Mouse (Mus musculus) c-Kit-negative CD71-positive TER-119-positive erythroid progenitor cells, embryonic 14.5 days (primary cell): ENCODE results near the gene Gstm5.
A peak's percentile ranks its signal among the peaks of the same experiment; 100 is the strongest.
"Not testable (repeated sequence)": the region's sequence is repeated elsewhere in the genome, so short reads cannot be mapped to it uniquely, and the experiment has no call there.

Experiments
- DNase-seq: peaks from one replicate; pipeline ENCODE4 v3.0.0-alpha.2; 2013; ENCODE audit warnings: low read depth, low spot score

Gstm5 gene

DNA sequence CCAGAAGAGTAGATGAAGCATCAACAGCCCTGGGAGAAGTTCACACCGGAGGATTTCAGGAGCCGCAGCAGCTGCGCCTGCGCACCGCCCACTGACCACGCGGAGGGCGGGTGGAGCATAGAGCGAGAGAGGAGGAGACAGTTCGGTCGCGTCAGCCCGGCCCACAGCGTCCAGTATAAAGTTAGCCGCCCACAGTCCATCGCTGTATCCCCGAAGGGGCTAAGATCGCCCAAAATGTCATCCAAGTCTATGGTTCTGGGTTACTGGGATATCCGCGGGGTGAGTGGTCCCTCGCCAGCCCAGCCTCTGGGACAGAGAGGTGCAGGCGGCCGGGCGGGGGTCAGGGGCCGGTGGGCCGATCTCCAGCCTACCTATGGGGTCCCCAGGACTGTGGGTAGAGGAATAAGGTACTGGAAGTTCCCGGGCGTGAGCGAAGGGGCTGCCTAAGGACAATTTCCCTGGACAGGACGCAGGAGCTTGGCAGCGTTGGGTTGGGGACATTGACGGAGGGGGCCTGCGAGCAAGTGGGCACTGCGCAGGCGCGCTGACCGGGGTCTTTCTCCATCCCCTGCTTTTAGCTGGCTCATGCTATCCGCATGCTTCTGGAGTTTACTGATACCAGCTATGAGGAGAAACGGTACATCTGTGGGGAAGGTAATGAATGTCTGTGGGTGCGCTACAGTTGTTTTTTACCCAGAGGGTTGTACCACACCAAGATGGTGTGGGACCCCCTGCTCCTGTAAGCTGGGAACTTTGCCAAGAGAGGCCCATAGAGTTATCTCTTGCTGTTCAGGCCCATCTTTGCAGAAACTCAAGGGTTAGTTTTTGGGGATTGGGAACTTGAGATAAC, at the start of gene Gstm5:
Gene Gstm5 (plus strand): TSS at position 102 of the 850 bp plus-strand sequence.
- peak; percentile 59 for DNase-seq

DNA sequence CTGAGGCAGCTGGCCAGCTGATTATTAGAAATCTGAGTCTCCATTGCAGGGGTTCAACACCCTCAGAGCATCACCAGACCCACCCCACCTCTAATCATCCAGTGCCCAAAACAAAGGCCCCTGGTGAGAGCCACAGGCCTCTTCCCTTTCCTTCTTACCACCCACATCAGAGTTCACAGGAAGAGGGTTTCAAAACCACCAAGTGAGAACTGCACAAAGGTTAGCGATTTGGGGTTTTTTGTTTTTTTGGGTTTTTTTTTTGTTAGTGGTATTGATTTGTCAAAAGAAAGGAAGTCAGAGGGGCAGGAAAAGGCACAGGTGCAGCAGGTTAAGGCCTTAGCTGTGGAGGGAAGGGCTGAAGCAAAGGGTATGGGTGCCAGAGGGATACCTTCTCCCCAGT, 49.4 kb upstream of the Gstm5 start:
- no peak for DNase-seq

DNA sequence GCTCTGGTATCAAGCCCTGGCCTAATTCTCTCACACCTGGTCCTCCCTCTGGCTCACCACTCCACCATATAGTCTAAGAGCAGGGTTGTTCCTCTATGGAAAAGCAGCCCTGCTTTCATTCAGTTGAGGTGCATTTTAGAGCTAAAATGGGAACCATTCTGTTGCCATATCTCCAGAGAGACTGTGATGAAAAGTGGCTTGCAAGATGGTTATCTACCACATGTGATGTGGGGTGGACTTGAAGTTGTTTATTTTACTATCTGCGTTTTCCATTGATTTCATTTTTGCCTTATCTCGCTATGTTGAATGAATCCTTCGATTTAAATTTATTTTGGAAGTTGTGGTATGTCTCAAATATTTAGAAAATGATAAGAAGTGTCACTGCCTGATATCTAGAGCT, 48.8 kb upstream of the Gstm5 start:
- DNase-seq: no peak

DNA sequence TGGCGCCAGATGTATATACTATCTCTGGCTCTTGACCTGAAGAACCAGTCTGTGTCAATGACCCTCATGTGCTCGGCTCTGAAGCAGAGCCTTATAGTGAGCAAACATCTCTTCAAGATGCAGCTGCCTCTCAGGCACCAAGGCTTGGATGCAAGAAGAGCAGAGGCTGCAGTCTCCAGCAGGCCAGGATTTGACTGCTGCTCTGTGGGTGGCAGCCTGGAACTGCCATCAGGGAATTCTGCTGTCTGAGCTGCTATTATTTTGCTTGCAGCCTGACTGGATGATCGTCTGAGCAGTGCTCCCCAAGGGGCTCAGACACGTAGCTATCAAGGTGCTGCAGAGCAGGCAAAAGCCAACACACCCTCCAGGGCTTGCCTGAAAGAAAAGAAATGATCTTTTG, 47.5 kb upstream of the Gstm5 start:
- no peak for DNase-seq

DNA sequence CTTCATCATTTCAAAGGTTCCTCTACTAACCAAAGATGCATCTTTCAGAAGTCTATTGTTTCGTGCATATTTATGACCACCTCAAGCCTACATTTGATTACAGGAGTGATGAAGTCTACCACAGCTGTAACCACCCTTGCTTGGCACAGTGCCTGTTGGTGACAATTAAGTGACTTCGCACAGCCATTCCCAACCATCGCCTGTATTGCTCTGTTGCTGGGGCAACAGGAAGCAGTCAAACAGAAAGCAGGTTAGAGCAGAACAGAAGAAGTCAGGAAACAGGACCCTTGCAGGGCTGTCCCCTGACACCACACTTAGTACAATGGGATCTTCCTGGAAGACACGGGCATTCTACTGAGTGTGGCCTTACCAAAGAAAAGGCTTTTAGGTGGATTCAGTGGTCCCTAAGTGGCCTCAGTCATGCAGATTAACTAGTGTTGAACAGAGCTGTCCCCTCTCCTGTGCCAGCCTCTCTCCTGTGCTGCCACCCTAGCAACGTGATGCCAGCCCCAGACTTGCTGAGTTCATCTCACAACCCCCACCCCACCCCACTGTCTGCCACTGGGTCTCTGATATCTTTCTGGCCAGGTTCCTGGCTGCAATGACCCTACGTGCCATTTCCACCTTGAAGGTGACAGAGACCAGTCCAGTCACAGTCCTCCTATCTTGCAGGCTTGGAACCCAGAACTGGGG, 46.5 kb upstream of the Gstm5 start:
- no peak for DNase-seq

DNA sequence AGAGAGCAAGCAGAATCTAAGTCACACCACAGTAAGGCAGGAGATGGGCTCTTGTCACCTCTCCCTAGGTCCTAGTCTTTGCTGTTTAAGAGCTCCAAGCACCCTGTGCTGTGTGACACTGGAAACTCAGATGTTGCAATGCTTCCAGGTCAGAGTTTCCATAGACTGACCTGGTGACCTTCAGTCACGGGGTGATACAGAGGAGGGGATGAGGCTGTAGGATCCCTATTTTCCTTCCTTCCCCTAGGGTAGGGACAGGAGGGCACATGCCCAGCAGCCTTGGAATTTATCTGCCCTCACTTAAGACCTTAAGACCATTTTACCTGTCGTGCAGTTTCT, 46.0 kb upstream of the Gstm5 start:
- DNase-seq: no peak

DNA sequence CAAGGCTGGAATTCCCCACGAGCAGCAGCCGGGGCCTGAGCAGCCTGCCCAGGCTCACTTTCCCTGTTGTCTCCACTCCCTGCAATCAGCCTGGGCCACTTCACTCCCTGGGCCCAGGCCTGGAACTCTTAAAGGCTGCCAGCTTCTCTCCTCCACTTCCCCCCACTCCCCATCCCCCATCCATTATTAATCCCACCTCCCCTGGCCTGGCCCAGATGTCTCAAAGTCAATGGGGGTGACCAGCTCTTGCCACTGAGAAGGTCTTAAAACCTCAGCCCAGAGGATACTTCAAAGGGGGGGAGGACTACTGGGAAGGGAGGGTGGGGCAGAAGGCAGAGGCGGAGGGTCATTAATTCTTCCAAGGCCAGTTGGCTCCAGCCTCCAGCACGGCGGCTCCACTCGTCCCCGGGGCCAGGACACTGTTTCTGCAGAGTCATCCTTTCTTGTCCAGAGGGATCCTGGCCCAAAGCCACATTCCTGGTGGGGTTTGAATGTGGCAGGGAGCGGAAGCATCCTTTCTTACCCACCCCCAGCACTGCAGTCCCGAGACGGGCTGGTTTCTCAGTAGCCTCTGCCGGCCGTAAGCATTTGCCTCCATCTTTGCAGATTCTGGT, 45.1 kb upstream of the Gstm5 start:
- no peak for DNase-seq

DNA sequence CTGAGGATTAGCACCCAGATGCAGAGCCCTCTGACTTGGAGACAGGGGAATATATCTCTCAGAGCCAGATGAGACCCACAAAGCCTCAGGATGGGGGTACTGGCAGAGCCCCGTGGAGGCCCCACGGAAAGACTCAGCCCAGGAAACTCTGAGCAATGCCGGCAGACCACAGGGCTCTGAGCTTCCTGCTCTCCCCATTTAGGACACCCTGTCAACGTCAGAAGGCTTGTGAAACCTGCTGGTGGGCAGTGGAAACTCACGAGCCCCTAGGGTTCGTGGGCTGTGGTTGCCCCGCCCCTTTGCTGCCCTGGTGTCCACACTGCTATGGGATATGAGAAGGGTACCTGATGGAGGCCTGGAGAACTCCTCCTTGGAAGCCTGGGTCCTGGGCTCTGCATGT, 42.8 kb upstream of the Gstm5 start:
- DNase-seq: no peak

DNA sequence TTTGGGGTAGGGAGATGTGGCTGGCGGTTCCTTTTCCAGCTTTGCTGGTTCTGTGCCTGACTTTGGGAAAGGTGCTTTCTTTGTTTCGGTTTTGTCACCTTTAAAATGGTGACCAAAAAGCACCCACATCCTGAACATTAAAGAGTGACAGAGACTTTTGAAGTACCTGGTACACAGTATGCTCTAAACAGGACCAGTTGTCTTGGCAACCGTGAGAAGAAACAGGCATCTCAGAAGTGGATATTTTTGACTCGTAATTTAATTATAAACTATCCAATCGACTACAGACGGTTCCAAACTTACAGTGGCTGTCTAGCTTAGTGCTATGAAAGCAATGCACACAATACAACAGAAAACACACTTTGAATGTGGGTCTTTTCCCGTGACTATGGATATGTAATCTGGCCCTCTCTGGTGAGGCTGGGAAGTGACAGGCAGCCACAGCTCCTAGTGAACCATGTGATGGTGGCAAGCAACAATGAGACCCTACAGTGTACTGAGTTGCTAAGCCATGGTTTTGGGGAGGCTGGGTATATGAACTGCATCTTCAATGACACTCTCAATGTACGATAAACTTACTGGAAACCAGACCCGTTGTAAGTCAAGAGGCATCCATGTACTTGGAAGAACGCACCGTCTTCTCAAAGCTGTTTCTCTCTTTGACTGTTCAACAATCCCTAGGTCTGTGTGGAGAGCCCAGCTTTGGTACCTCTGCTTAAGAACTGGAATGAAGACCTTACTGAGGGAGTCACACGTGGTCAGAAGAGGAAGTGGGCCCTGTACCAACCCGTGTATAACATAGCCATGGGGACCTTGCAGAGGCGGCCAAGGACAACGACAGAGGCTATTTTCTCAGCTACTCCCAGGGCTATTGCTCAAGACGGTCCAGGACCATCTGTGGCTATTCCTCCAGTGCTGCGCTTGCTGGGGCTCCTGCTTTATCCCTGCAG, 42.1 kb upstream of the Gstm5 start:
- no peak for DNase-seq

DNA sequence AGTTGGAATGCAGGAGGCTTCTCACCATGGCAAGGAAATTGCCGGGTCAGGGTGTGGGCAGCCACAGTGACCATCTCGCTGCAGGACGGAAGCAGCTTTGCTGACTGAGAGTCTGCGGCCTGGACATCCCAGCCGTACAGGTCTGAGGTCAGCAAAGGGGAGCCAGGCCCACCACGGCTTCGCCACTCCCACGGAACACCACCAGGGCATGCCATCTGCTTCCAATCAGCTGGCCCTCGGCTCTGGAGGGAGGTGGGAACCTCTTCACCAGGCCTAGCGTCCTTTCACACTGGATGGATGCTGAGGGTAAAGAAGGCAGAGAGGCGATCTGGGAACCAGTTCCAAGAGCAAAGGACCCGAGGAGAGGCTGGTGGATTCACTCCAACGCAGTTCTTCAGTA, 40.3 kb upstream of the Gstm5 start:
- no peak for DNase-seq

DNA sequence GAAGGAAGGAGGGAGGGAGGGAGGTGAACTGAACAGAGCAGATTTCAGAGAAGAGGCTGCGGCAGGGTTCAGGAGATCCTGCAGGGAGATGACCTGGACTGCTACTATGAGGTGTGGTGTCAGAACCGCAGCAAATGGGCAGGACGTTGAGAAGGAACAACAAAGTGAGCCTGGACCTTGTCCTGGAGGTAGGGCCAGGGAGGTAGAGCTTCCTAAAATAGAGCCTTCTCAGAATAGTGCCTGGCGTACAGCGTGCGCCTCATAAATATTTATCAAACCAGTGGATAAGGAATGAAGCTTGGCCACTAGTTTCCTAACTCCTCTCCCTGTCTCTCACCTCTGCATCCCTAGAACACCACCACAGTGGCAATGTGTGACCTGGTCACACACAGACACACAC, 38.0 kb upstream of the Gstm5 start:
- no peak for DNase-seq

DNA sequence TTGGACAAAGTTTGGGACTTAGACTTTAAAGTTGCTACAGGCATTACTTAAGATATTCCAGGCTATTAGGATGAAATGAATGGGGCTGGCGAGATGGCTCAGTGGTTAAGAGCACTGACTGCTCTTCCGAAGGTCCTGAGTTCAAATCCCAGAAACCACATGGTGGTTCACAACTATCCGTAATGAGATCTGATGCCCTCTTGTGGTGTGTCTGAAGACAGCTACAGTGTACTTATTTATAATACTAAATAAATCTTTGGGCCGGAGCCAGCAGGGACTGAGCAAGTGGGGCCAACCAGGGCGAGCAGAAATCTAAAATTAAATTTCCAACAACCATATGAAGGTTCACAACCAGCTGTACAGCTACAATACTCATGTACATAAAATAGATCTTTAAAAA, 34.1 kb upstream of the Gstm5 start:
- not testable (repeated sequence) for DNase-seq

DNA sequence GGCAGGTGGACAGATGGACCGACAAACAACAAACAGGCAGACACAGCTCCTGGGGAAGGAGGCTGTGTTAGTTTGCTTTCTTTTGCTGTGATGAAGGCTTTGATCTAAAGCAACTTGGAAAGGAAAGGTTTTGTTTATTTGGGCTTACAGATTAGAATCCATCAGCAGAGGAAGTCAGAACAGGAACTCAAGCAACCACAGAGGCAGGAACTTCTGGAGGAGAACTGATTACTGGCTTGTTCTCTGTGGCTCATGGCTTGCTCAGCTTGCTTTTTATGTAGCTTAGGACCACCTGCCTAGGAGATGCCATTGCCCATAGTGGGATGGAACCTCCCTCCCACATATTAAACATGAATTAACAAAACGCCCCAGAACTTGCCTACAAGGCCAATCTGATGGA, 33.1 kb upstream of the Gstm5 start:
- no peak for DNase-seq

DNA sequence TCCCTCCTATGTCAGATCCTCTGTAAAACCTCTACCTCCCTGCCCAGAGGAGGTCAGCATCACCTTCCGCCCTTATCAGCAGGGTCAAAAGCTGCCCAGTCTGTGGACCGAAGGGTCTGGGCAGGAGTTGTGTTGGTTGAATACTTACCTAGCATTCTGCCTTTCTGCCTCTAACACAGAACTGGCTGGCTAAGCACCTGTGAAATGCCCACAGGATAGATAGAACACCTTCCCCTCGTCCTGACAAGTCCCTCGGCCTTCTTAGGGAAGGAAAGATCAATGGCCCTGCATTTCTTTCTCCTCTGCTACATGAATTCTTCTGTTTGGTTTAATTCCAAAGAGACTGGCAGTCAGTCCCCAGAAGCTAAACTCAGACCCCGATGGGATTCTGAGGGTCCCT, 32.1 kb upstream of the Gstm5 start:
- DNase-seq: no peak

DNA sequence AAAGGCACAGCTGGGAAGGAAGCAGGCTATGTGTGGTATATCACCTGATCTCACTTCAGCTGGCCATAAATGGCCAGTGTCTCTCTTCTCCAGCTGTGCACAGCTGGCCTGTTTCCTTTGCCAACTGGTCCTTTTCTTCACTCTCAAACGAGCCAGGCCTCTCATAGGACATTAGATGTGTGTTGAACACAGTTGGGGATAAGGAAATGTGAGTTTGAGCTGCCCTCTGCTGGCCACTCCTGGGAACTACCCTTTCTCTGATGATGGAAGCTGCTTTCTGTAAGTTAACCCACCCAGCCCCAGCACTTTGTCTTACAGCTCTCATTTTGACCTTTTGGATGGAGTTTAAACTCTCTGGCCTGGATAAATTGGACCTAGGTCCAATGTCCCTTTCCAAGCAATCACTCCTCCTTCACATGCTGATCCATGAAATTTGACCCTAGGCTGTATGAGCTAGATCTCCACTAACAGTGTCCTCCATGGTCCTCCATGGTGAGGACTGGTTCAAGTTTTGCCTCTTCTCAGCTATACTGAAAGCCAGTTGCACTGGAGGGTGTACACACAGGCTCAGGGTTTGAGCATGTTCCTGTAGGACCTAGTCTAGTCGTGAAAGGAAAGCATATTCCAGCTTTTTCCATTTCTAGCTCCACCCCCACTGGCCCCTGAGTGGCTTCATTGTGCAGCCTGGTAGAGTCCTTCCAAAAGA, 31.6 kb upstream of the Gstm5 start:
- DNase-seq: peak; percentile 48

DNA sequence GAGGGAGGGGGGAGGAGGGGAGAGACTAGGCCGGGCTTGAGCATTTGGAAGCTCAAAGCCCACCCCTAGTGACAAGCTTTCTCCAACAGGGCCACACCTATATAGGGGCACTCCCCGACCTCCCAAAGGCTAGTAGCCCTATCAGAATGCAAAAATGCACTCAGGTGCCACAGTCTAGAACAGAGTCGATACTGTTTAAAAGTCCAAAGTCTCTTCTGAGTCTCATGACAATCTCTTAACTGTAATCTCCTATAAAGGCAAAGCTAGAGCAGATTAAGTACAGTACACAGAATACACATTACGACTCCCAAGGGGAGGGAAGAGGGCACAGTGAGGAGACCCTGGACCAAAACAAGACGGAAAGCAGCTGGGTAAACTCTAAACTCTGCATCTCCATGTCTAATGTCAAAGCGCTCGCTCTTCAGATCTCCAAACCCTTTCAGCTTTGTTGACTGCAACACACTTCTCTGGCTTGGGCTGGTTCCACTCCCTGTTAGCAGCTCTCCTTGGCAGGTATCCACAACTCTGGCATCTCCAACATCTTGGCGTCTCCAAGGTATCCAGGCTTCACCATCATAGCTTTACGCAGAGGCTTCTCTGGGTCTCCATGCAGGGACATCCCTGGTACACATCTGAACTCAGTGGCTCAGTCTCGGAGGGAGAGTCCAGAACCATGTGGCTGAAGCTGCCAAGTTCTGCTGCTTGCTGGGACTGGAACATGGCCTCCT, 30.1 kb upstream of the Gstm5 start:
- no peak for DNase-seq

DNA sequence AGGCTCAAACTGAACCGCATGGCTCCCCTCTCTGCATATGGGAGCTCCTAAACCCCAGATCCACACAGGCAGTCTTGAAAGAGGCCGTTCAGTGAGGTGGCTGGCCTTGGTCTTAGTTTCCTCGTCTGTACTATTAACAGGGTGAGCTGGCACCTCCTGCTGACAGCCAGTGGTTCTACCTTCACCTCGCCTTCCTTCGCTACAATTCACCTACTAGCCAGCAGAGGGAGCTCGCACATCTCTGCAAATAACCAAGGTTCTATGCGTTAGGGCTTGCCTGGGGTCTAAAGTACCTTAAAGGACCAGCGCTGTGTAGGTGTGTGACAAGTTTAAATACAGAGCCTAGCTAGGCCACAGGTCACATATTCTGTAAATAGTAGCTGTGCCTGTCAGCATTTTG, 28.5 kb upstream of the Gstm5 start:
- DNase-seq: peak; percentile 58

DNA sequence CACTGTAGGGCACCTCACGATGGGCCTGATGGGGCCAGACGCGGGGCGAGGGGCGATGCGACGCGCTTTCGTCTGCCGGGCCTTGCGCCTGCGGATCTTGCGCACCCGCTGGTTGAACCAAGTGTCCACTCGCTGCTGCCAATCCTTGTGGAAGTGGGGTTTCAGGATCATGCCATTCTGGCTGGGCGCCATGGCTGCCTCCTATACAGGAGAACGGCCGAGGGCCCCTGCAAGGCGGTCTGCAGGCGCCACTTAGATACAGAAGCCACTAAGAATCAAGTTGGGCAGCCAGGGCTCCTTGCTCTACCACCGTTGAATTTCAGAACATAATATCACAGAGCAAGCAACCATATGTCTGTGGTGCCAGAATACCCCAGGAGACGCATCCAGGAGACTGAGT, 27.2 kb upstream of the Gstm5 start:
- DNase-seq: no peak

DNA sequence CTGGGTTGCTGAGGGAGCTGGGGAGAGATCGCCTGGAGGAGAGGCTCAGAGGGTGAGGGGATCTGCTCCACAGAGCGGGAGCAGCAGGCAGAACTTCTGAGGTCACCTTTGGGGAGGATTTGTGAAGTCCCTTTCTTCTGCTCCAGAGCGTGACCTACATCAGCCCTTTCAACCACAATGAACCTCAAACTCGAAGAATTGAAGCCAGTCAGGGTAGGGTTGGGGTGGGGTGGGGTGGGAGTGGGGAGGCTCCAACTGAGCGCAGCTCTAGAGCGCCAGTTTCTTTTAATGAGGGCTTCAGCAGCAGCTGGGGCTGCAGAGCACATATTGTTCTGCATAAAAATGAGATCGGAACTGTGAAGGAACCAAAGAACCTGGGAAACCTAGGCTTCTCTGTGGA, 26.5 kb upstream of the Gstm5 start:
- no peak for DNase-seq

DNA sequence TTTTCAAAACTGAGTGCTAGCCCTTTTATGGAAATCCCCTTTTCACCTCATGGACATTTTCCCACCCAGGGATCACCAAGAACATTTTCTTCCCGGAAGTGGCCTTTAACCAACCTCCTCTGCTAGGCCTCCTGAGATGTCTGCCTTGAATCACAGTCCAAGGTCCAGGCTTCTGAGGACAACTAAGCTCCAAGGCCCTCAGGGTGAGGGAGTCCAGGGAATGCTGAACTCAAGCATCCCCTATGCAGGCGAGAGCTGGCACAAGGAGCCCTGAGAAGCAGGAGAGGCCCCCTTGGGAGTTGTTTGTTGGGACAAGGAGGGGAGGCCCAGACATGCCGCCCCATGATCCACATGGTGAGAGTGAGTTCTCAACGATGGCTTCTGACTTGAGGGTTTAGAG, 25.7 kb upstream of the Gstm5 start:
- DNase-seq: no peak
